Mouse (Mus musculus): ENCODE data around the gene Degs2. TPM values are rescaled to one million over a fixed set of nuclear protein-coding genes. Genes with fewer than 3 reads are reported as not detected.

Degs2 gene
- polyA plus RNA-seq, 1 experiment from 2014 or later = 2.7 TPM

- ATAC-seq (ENCODE audit: insufficient read depth) (no peak), DNase-seq (no peak)
- H3K9ac ChIP-seq = no peak overlapping the region
- no peak overlapping the region for H3K27ac ChIP-seq (ENCODE audit: low read depth)
- H3K4me2 ChIP-seq = no peak overlapping the region
- 76% methylated on average over 11 of the region's 11 CpGs for WGBS
- H3K4me1 ChIP-seq (ENCODE audit: insufficient read depth) = no peaks in the 10 kb centered on the region
- H3K9me3 ChIP-seq (ENCODE audit: low read depth, low read length) = no peaks in the 10 kb centered on the region
- no peak for TF ChIP-seq CTCF (IDR thresholded peaks at IDR 0.05; ENCODE audit: low read depth)
- H3K36me3 ChIP-seq (ENCODE audit: insufficient read depth) = peaks cover 82% of the 10 kb centered on the region
- no peaks in the 10 kb centered on the region for H3K27me3 ChIP-seq (ENCODE audit: insufficient read depth, low read length)
- no peak overlapping the region for H3K4me3 ChIP-seq (ENCODE audit: low read depth, low read length)
Observed at GRCm38 (mm10) chr12:108653358-108654335, 48.5 kb downstream of the Degs2 start.

GRCm38 (mm10) chr12:108651053-108651660 is 51.0 kb downstream of the Degs2 start:
- Histone ChIP-seq H3K9ac (no peak overlapping the region), H3K4me2 (no peak overlapping the region), H3K27me3 (ENCODE audit: insufficient read depth, low read length) (no peaks in the 10 kb centered on the region), H3K27ac (ENCODE audit: low read depth) (no peak overlapping the region), H3K4me1 (ENCODE audit: insufficient read depth) (no peaks in the 10 kb centered on the region), H3K9me3 (ENCODE audit: low read depth, low read length) (no peaks in the 10 kb centered on the region), H3K4me3 (ENCODE audit: low read depth, low read length) (no peak overlapping the region), H3K36me3 (ENCODE audit: insufficient read depth) (peaks cover 77% of the 10 kb centered on the region)
- DNase-seq = peak; percentile 49
- no peak for ATAC-seq (ENCODE audit: insufficient read depth)
- TF ChIP-seq CTCF (IDR thresholded peaks at IDR 0.05; ENCODE audit: low read depth) = no peak
- 67% methylated on average over 7 of the region's 7 CpGs for WGBS

GRCm38 (mm10) chr12:108647784-108648183 is 54.3 kb downstream of the Degs2 start:
- no peak overlapping the region for H3K27ac ChIP-seq (ENCODE audit: low read depth)
- TF ChIP-seq CTCF (IDR thresholded peaks at IDR 0.05; ENCODE audit: low read depth) = no peak

GRCm38 (mm10) chr12:108646234-108646633 is 55.9 kb downstream of the Degs2 start:
- ATAC-seq (ENCODE audit: insufficient read depth) (no peak), DNase-seq (no peak)
- WGBS = 92% methylated on average over 1 of the region's 1 CpGs
- no peak for TF ChIP-seq CTCF (IDR thresholded peaks at IDR 0.05; ENCODE audit: low read depth)
- H3K9me3 ChIP-seq (ENCODE audit: low read depth, low read length) = no peaks in the 10 kb centered on the region
- no peak overlapping the region for H3K27ac ChIP-seq (ENCODE audit: low read depth)
- no peaks in the 10 kb centered on the region for H3K27me3 ChIP-seq (ENCODE audit: insufficient read depth, low read length)
- no peaks in the 10 kb centered on the region for H3K4me1 ChIP-seq (ENCODE audit: insufficient read depth)
- no peak overlapping the region for H3K4me2 ChIP-seq
- no peak overlapping the region for H3K9ac ChIP-seq
- H3K36me3 ChIP-seq (ENCODE audit: insufficient read depth) = peaks cover 32% of the 10 kb centered on the region
- no peak overlapping the region for H3K4me3 ChIP-seq (ENCODE audit: low read depth, low read length)

More at GRCm38 (mm10) chr12:108647784-108648183, 54.3 kb downstream of the Degs2 start:
- Histone ChIP-seq H3K4me3 (ENCODE audit: low read depth, low read length) (no peak overlapping the region), H3K4me1 (ENCODE audit: insufficient read depth) (no peaks in the 10 kb centered on the region), H3K27me3 (ENCODE audit: insufficient read depth, low read length) (no peaks in the 10 kb centered on the region), H3K36me3 (ENCODE audit: insufficient read depth) (peaks cover 47% of the 10 kb centered on the region), H3K9ac (no peak overlapping the region), H3K4me2 (no peak overlapping the region), H3K9me3 (ENCODE audit: low read depth, low read length) (no peaks in the 10 kb centered on the region)
- no peak for DNase-seq
- ATAC-seq (ENCODE audit: insufficient read depth) = no peak

GRCm38 (mm10) chr12:108642019-108642418 is 60.1 kb downstream of the Degs2 start:
- TF ChIP-seq CTCF (IDR thresholded peaks at IDR 0.05; ENCODE audit: low read depth) = no peak
- Histone ChIP-seq H3K4me1 (ENCODE audit: insufficient read depth) (no peaks in the 10 kb centered on the region), H3K9me3 (ENCODE audit: low read depth, low read length) (no peaks in the 10 kb centered on the region), H3K36me3 (ENCODE audit: insufficient read depth) (peaks cover 5% of the 10 kb centered on the region; the same call in 1 of the 2 replicates), H3K27me3 (ENCODE audit: insufficient read depth, low read length) (no peaks in the 10 kb centered on the region), H3K9ac (no peak overlapping the region), H3K4me3 (ENCODE audit: low read depth, low read length) (no peak overlapping the region), H3K4me2 (no peak overlapping the region), H3K27ac (ENCODE audit: low read depth) (no peak overlapping the region)
- 93% methylated on average over 3 of the region's 3 CpGs for WGBS
- DNase-seq (no peak), ATAC-seq (ENCODE audit: insufficient read depth) (no peak)

- no peaks in the 10 kb centered on the region for H3K27me3 ChIP-seq (ENCODE audit: insufficient read depth, low read length)
- H3K27ac ChIP-seq (ENCODE audit: low read depth) = no peak overlapping the region; the same call in 1 of the 2 replicates
- DNase-seq = no peak
- no peaks in the 10 kb centered on the region for H3K4me1 ChIP-seq (ENCODE audit: insufficient read depth)
- H3K4me3 ChIP-seq (ENCODE audit: low read depth, low read length) = no peak overlapping the region
- TF ChIP-seq CTCF (IDR thresholded peaks at IDR 0.05; ENCODE audit: low read depth) = no peak
- H3K4me2 ChIP-seq = no peak overlapping the region
- 82% methylated on average over 3 of the region's 3 CpGs for WGBS
- H3K36me3 ChIP-seq (ENCODE audit: insufficient read depth) = peaks cover 5% of the 10 kb centered on the region; the same call in 1 of the 2 replicates
- ATAC-seq (ENCODE audit: insufficient read depth) = no peak
- H3K9ac ChIP-seq = no peak overlapping the region
- no peaks in the 10 kb centered on the region for H3K9me3 ChIP-seq (ENCODE audit: low read depth, low read length)
Observed at GRCm38 (mm10) chr12:108639126-108639525, 63.0 kb downstream of the Degs2 start.

- Histone ChIP-seq H3K4me3 (ENCODE audit: low read depth, low read length) (no peak overlapping the region), H3K27ac (ENCODE audit: low read depth) (no peak overlapping the region), H3K9me3 (ENCODE audit: low read depth, low read length) (no peaks in the 10 kb centered on the region), H3K27me3 (ENCODE audit: insufficient read depth, low read length) (no peaks in the 10 kb centered on the region), H3K4me2 (no peak overlapping the region), H3K4me1 (ENCODE audit: insufficient read depth) (no peaks in the 10 kb centered on the region), H3K36me3 (ENCODE audit: insufficient read depth) (peaks cover 5% of the 10 kb centered on the region; the same call in 1 of the 2 replicates), H3K9ac (no peak overlapping the region)
- DNase-seq (no peak), ATAC-seq (ENCODE audit: insufficient read depth) (no peak)
- WGBS = 49% methylated on average over 5 of the region's 5 CpGs
- no peak for TF ChIP-seq CTCF (IDR thresholded peaks at IDR 0.05; ENCODE audit: low read depth)
Observed at GRCm38 (mm10) chr12:108637440-108637839, 64.7 kb downstream of the Degs2 start.

Measured in lung, embryonic 14.5 days (tissue).